Mouse (Mus musculus): ENCODE data around the gene Pde4d. TPM values are rescaled to one million over a fixed set of nuclear protein-coding genes. Genes with fewer than 3 reads are reported as not detected.

Pde4d gene
- polyA plus RNA-seq, 1 experiment, result 34.7 TPM

DNA sequence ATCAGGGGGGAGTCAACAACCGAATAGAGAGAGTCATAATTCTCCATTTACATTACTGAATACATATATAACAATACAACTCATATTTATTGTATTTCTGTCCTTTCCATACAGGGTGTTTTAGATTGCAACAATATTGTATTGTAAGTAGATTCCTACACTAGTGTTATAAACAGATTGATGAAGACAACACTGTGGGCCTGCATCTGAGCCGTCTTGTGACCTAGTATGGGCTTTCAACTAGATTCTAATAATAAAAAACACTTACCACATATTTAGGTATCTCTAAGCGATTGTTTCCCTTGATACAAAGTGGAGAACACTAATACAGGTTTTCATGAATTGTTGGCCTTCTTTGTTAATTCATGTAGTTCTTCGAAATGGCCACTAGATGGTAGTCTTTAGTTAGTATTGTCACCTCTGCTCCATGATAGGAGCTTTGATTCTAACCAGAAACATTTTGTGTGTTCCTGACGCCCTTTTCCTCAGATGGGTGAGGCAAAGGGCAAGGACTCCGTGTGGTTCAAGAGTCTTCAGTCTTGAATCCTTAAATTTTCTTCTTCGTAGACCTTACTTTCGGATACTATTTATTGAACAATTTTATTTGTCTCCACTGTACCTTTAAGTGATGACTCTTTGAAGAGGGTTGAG lies 779.3 kb downstream of the Pde4d start:
- TF ChIP-seq POLR2A (IDR thresholded peaks at IDR 0.05; ENCODE audit: extremely low read depth, insufficient read depth, low read length), result no peak
- TF ChIP-seq CTCF (IDR thresholded peaks at IDR 0.05; ENCODE audit: extremely low read depth, insufficient read depth, low read length), result 0 out of 2 replicates have a peak, but pooled peaks have one; percentile 17
- Histone ChIP-seq H3K27ac (ENCODE audit: insufficient read depth, low read length) (no peak overlapping the region), H3K4me1 (ENCODE audit: control insufficient read depth, insufficient read depth, low read length) (no peaks in the 10 kb centered on the region), H3K4me3 (ENCODE audit: insufficient read depth, low read length) (peak overlapping the region; percentile 9; the same call in 1 of the 2 replicates)

DNA sequence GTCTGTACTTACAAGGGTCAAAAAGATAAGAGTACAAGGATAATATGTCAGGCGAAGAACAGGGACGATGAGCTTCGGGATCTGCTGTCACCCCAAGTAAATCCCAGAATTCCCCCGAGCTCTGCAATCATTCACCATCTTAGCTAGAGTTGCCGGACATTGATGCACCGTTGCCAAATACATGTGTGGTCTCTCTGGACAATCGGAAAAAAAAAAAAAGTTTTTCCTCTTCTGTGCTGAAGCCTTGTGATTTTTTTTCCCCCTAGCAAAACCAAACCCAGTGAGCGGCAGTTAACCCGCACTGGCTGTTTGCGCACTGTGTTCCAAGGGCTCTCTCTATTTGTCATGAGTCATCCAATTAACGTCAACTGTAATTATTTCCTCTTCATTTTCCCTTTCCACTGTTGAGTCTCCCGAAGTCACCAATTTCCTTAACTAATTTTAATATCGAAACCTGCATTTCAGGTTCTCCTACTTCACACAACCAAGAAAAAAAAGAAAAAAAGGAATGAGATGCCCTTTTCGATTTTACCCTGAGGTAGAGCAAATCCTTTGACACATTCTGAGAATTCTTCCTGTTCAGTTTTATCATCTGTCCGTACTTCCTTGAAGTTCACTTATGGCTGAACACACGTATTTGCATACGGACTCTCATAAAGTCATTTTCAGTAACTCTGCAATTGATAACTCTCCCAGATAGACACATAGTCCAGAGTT lies 780.0 kb downstream of the Pde4d start:
- H3K4me1 ChIP-seq (ENCODE audit: control insufficient read depth, insufficient read depth, low read length), result peaks cover 4% of the 10 kb centered on the region; the same call in 1 of the 2 replicates
- peak overlapping the region; percentile 9; the same call in 1 of the 2 replicates for H3K4me3 ChIP-seq (ENCODE audit: insufficient read depth, low read length)
- H3K27ac ChIP-seq (ENCODE audit: insufficient read depth, low read length), result no peak overlapping the region
- TF ChIP-seq CTCF (IDR thresholded peaks at IDR 0.05; ENCODE audit: extremely low read depth, insufficient read depth, low read length), result no peak
- no peak for TF ChIP-seq POLR2A (IDR thresholded peaks at IDR 0.05; ENCODE audit: extremely low read depth, insufficient read depth, low read length)

DNA sequence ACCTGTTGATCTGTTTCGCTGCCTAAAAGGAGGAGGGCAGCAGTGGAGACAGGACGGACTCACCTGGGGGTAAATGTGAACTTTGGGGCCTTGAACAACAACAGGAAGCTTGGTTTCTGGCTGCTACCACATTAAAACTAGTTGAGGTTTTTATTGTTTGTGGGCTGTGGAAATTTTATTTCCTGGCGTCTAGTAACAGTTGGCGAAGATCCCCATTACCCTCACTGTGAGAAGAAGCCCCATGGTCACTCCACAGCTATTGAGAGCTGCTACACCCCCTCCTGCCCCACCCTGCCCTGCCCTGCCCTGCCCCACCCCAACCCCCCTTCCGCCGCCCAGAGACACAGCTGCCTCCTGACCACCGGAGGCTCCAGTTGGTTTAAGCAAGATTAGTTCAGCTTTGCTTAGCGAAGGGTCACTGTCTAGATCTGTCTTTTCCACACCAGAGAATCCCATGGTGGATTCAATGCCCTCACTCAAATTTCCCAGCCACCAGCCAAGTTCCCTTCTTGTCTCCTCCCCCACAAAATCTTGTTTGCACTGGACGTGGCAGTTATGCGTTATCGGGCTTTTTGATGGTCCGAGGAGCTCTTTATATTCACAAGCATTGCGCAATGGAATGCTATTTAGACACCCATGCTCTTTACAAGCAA lies 780.7 kb downstream of the Pde4d start:
- TF ChIP-seq POLR2A (IDR thresholded peaks at IDR 0.05; ENCODE audit: extremely low read depth, insufficient read depth, low read length), result no peak
- no peak for TF ChIP-seq CTCF (IDR thresholded peaks at IDR 0.05; ENCODE audit: extremely low read depth, insufficient read depth, low read length)
- Histone ChIP-seq H3K27ac (ENCODE audit: insufficient read depth, low read length) (no peak overlapping the region), H3K4me1 (ENCODE audit: control insufficient read depth, insufficient read depth, low read length) (peaks cover 4% of the 10 kb centered on the region; the same call in 1 of the 2 replicates), H3K4me3 (ENCODE audit: insufficient read depth, low read length) (no peak overlapping the region)

DNA sequence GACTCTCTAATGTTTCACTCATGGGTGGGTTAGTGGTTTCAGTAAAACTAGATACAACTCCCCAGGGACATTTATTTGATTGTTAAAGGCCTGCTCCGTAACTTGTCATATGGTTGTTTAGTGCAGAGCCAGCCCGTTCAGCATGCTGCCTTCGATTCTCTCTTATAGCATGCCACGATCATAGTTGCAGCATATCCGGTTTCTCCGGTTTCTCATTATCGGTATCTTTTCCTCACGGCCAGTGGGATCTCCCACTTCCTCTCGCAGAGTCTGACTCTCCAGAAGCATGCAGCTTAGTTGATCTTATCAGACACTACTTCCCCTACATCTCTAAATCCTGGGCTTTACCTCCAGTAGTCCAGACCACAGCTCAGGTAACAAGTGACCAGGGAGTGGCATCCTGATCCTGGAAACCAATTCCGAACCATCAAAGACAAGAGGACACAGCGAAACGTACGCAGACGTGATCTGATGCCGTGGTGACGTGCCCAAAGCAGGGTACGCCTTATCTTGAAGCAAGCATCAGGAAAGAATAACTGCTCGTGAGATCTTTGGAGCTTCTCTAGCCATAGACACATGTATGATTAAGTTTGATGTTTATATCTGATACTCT lies 782.2 kb downstream of the Pde4d start:
- Histone ChIP-seq H3K4me3 (ENCODE audit: insufficient read depth, low read length) (no peak overlapping the region), H3K4me1 (ENCODE audit: control insufficient read depth, insufficient read depth, low read length) (peaks cover 5% of the 10 kb centered on the region), H3K27ac (ENCODE audit: insufficient read depth, low read length) (no peak overlapping the region)
- TF ChIP-seq CTCF (IDR thresholded peaks at IDR 0.05; ENCODE audit: extremely low read depth, insufficient read depth, low read length), result no peak

DNA sequence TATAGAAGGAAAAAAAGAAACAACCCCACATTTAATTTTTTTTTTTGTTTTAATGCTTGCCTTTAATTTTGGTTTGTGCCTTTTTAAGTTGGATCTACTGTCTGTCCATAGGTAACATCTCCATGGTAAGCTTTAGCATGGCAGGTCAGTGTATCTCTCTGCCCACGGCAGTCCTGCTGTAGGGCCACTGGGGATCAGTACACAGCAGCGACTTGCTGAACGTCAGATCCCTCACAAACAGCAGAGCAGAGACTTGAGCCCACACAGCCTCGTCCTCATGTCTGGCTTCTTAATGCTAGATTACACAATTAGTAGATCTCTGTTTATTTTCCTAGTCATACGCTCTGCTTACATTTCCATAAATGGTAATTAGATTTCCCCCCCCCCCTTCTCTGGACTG lies 782.8 kb downstream of the Pde4d start:
- TF ChIP-seq CTCF (IDR thresholded peaks at IDR 0.05; ENCODE audit: extremely low read depth, insufficient read depth, low read length) (no peak), POLR2A (IDR thresholded peaks at IDR 0.05; ENCODE audit: extremely low read depth, insufficient read depth, low read length) (no peak)
- H3K27ac ChIP-seq (ENCODE audit: insufficient read depth, low read length), result no peak overlapping the region
- no peak overlapping the region for H3K4me3 ChIP-seq (ENCODE audit: insufficient read depth, low read length)
- H3K4me1 ChIP-seq (ENCODE audit: control insufficient read depth, insufficient read depth, low read length), result peaks cover 5% of the 10 kb centered on the region

DNA sequence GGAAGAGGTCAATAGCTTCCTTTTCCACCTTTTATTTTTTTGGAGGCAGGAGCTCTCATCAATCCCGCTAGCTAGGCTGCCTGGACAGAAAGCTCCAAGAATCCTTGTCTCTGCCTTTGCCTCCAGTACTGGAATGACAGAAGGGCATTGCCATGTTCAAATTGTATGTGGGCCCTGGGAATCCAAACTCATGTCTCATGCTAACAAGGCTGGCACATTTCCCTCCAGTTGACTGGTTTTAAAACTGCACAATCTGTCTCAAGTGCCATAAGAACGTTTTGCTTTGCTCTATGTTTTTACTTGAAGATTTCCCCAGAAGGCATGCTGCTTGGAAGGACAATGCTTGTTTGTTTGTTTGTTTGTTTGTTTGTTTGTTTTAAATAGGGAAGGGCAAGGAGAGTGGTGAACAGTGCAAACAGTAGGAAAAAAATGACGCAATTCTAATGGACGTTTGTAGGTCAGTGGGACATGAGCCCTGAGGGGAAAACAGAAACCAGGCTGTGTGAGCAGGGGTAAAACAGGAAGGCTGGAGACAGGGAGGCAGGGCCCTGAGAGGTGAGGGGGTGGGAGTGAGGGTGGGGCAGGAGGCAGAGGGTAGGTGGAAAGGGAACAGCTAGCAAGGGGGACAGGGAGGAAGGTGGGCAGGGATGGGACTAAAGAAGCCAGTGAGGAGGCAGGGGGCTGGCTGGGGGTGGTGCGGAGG lies 784.3 kb downstream of the Pde4d start:
- Histone ChIP-seq H3K4me1 (ENCODE audit: control insufficient read depth, insufficient read depth, low read length) (peaks cover 5% of the 10 kb centered on the region), H3K27ac (ENCODE audit: insufficient read depth, low read length) (no peak overlapping the region), H3K4me3 (ENCODE audit: insufficient read depth, low read length) (no peak overlapping the region)
- TF ChIP-seq POLR2A (IDR thresholded peaks at IDR 0.05; ENCODE audit: extremely low read depth, insufficient read depth, low read length) (no peak), CTCF (IDR thresholded peaks at IDR 0.05; ENCODE audit: extremely low read depth, insufficient read depth, low read length) (no peak)

DNA sequence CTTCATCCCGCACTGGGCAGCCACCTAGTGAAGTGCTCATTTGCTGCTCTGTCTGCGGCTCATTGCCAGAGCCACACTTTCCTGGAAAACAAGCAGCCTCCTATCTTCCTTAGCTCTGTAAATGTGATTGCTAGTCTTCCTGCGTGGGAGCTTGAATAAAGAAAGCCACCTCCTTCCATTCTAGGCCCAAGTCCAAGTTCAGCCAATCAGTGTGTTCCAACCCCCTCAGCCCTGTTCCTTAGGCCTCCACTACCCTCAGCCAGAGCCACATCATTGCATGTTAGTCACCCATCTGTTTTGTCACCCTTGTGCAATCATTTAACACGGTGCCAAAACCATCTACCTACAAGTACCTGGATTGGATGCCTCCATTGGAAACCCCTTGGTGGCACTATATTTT lies 786.3 kb downstream of the Pde4d start:
- no peak for TF ChIP-seq CTCF (IDR thresholded peaks at IDR 0.05; ENCODE audit: extremely low read depth, insufficient read depth, low read length)
- no peak for TF ChIP-seq POLR2A (IDR thresholded peaks at IDR 0.05; ENCODE audit: extremely low read depth, insufficient read depth, low read length)
- no peak overlapping the region for H3K4me3 ChIP-seq (ENCODE audit: insufficient read depth, low read length)
- peaks cover 5% of the 10 kb centered on the region for H3K4me1 ChIP-seq (ENCODE audit: control insufficient read depth, insufficient read depth, low read length)
- H3K27ac ChIP-seq (ENCODE audit: insufficient read depth, low read length), result no peak overlapping the region

DNA sequence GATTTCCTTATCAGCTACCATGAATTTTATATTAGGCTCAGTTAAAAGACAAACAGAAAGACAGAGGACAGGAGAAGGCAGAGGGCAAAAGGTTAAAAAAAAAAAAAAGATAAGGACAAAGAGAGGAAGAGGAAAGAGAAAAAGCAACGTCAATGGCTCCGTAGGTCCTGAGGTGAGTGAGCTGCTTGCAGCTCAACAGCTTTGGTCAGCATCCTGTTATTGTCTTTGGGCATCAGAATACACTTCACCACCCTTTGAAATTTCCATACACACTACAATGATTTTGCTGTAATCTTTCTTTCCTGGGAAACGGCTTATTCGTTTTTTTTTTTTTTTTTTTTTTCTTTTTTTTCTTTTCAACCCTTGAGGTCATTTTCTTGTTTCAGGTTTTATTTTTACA lies 788.9 kb downstream of the Pde4d start:
- no peak for TF ChIP-seq POLR2A (IDR thresholded peaks at IDR 0.05; ENCODE audit: extremely low read depth, insufficient read depth, low read length)
- TF ChIP-seq CTCF (IDR thresholded peaks at IDR 0.05; ENCODE audit: extremely low read depth, insufficient read depth, low read length), result no peak
- no peak overlapping the region for H3K27ac ChIP-seq (ENCODE audit: insufficient read depth, low read length)
- peaks cover 5% of the 10 kb centered on the region for H3K4me1 ChIP-seq (ENCODE audit: control insufficient read depth, insufficient read depth, low read length)
- no peak overlapping the region for H3K4me3 ChIP-seq (ENCODE audit: insufficient read depth, low read length)

DNA sequence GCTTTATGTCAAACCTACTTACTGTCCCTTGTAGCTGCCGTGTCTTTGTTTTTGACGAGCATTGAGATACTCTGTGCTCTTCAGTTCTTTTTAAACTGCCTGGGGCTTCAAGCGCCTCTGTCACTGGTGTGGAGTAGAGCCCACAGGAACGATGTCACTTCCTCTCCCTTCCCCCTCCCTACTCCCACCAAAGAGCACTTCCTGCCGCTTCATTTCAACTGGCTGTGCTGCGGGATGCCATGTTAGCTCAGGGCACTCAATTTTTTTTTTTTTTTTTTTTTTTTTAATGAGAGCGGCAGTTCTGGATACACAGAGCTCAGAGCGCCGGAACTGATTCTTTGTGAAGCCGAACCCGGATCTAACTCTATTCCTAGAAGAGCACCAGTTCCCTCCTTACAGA lies 789.5 kb downstream of the Pde4d start:
- Histone ChIP-seq H3K4me1 (ENCODE audit: control insufficient read depth, insufficient read depth, low read length) (peaks cover 4% of the 10 kb centered on the region), H3K27ac (ENCODE audit: insufficient read depth, low read length) (no peak overlapping the region), H3K4me3 (ENCODE audit: insufficient read depth, low read length) (no peak overlapping the region)
- TF ChIP-seq CTCF (IDR thresholded peaks at IDR 0.05; ENCODE audit: extremely low read depth, insufficient read depth, low read length) (no peak), POLR2A (IDR thresholded peaks at IDR 0.05; ENCODE audit: extremely low read depth, insufficient read depth, low read length) (no peak)
